Mouse (Mus musculus) heart, embryonic 10.5 days (tissue): ENCODE data around the gene Zfp78. TPM values are rescaled to one million over a fixed set of nuclear protein-coding genes. Genes with fewer than 3 reads are reported as not detected.
A peak's percentile ranks its signal among the peaks of the same experiment; 100 is the strongest.
"Not testable (repeated sequence)": the region's sequence is repeated elsewhere in the genome, so short reads cannot be mapped to it uniquely, and the experiment has no call there.

Experiments
- DNase-seq: peaks from one replicate; pipeline ENCODE4 v3.0.0-alpha.2; 2017; ENCODE audit warnings: low spot score
- H3K27ac ChIP-seq: fragments of 300-500 bp; sonication (generic); 2 replicates; pipeline ENCODE4 v1.5.1; 2016; ENCODE audit warnings: mild to moderate bottlenecking
- H3K27me3 ChIP-seq: fragments of 300-500 bp; sonication (generic); 2 replicates; pipeline ENCODE4 v1.6.1; 2016; ENCODE audit warnings: mild to moderate bottlenecking; ENCODE audit not compliant: poor library complexity, insufficient read depth, severe bottlenecking
- H3K36me3 ChIP-seq: fragments of 300-500 bp; sonication (generic); 2 replicates; pipeline ENCODE4 v1.6.1; 2016; ENCODE audit warnings: mild to moderate bottlenecking, moderate library complexity
- H3K4me1 ChIP-seq: fragments of 300-500 bp; sonication (generic); 2 replicates; pipeline ENCODE4 v1.6.1; 2016; ENCODE audit warnings: mild to moderate bottlenecking
- H3K4me3 ChIP-seq: fragments of 300-500 bp; sonication (generic); 2 replicates; pipeline ENCODE4 v1.5.1; 2016; ENCODE audit warnings: mild to moderate bottlenecking, moderate library complexity
- H3K9me3 ChIP-seq: fragments of 300-500 bp; sonication (generic); 2 replicates; pipeline ENCODE4 v1.6.1; 2016; ENCODE audit warnings: mild to moderate bottlenecking, moderate library complexity
- WGBS: fragments of 180-500 bp; shearing (Covaris S2); methylation state at CpG from one replicate; pipeline ENCODE4 v1.1.7; 2016; 5-methylcytosine and 5-hydroxymethylcytosine counted together
- polyA plus RNA-seq: library from polyadenylated mRNA; unstranded; fragments of >200 nt; fragmentation: Nextera tagmentation; extraction: Ambion mirVana; gene quantifications from 2 replicates; pipeline ENCODE4 v1.2.1, GENCODE M21; 2016

The Zfp78 gene
- polyA plus RNA-seq, 1 experiment from 2014 or later: 1.3 TPM

DNA sequence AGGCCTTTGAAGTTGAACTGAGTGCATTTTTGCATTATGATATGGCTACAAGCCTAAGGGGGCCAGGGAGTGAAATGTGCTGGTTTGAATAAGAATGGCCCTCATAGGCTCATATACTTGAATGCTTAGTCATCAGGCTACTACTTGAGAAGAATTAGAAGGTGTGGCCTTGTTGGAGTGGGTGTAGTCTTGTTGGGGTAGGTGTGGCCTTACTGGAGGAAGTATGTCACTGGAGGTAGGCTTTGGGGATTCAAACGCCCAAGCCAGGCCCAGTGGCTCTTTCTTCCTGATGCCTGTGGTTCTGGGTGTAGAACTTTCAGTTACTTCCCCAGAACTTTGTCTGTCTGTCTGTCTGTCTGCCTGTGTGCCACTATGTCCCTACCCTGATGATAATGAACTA lies 1.7 kb downstream of the Zfp78 start:
- DNase-seq: no peak
- WGBS: 55% methylated on average over 1 of the region's 1 CpGs
- Histone ChIP-seq H3K27ac (no peak overlapping the region), H3K36me3 (no peaks in the 10 kb centered on the region), H3K9me3 (no peaks in the 10 kb centered on the region), H3K4me3 (no peak overlapping the region), H3K27me3 (no peaks in the 10 kb centered on the region), H3K4me1 (peaks cover 4% of the 10 kb centered on the region; the same call in 1 of the 2 replicates)

GRCm38 (mm10) chr7:6367185-6367584 lies 4.1 kb downstream of the Zfp78 start:
- Histone ChIP-seq H3K27ac (no peak overlapping the region), H3K36me3 (no peaks in the 10 kb centered on the region), H3K27me3 (no peaks in the 10 kb centered on the region), H3K4me1 (peaks cover 4% of the 10 kb centered on the region; the same call in 1 of the 2 replicates), H3K9me3 (no peaks in the 10 kb centered on the region), H3K4me3 (no peak overlapping the region)
- DNase-seq: no peak
- 76% methylated on average over 5 of the region's 5 CpGs for WGBS

GRCm38 (mm10) chr7:6368146-6368545 lies 5.1 kb downstream of the Zfp78 start:
- H3K36me3 ChIP-seq, H3K27ac ChIP-seq, H3K9me3 ChIP-seq, H3K4me1 ChIP-seq, DNase-seq, H3K4me3 ChIP-seq, H3K27me3 ChIP-seq: not testable (repeated sequence)
- WGBS: 78% methylated on average over 5 of the region's 5 CpGs

- no peaks in the 10 kb centered on the region for H3K9me3 ChIP-seq
- no peaks in the 10 kb centered on the region for H3K36me3 ChIP-seq
- H3K27me3 ChIP-seq: no peaks in the 10 kb centered on the region
- no peaks in the 10 kb centered on the region for H3K4me1 ChIP-seq
- H3K27ac ChIP-seq: no peak overlapping the region
- no peak overlapping the region for H3K4me3 ChIP-seq
- WGBS: 76% methylated on average over 3 of the region's 3 CpGs
- no peak for DNase-seq
Observed at GRCm38 (mm10) chr7:6369460-6369859, 6.4 kb downstream of the Zfp78 start.

DNA sequence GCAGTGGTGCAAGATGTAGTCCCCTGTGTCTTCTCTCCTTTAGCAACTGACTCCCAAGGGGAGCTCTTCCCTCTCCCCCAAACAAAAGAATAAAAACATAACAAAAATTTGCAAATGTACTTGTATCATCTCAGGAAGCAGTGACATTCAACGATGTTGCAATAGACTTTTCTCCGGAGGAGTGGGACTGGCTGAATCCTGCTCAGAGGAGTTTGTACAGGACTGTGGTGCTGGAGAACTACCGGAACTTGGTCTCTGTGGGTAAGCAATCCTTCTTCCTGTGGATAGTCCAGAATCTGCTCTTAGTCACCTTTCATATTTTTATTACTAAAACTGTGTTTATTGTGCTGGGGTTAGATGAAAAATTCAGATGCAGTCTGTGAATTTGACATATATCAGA lies 9.9 kb downstream of the Zfp78 start:
- Histone ChIP-seq H3K4me1 (no peaks in the 10 kb centered on the region), H3K36me3 (no peaks in the 10 kb centered on the region), H3K4me3 (no peak overlapping the region), H3K27me3 (no peaks in the 10 kb centered on the region), H3K9me3 (no peaks in the 10 kb centered on the region), H3K27ac (no peak overlapping the region)
- 79% methylated on average over 3 of the region's 3 CpGs for WGBS
- DNase-seq: no peak

- 86% methylated on average over 8 of the region's 8 CpGs for WGBS
- DNase-seq: no peak
Observed at GRCm38 (mm10) chr7:6378441-6378840, 15.4 kb downstream of the Zfp78 start.

GRCm38 (mm10) chr7:6381431-6381830 lies 18.4 kb downstream of the Zfp78 start:
- H3K36me3 ChIP-seq: peaks cover 2% of the 10 kb centered on the region; the same call in 1 of the 2 replicates
- no peaks in the 10 kb centered on the region for H3K9me3 ChIP-seq
- H3K27ac ChIP-seq: no peak overlapping the region
- H3K27me3 ChIP-seq: no peaks in the 10 kb centered on the region
- peaks cover 6% of the 10 kb centered on the region; the same call in 1 of the 2 replicates for H3K4me1 ChIP-seq
- WGBS: 80% methylated on average over 2 of the region's 2 CpGs
- DNase-seq: no peak
- no peak overlapping the region for H3K4me3 ChIP-seq

More at GRCm38 (mm10) chr7:6378441-6378840, 15.4 kb downstream of the Zfp78 start:
- peaks cover 6% of the 10 kb centered on the region; the same call in 1 of the 2 replicates for H3K4me1 ChIP-seq
- no peaks in the 10 kb centered on the region for H3K27me3 ChIP-seq
- H3K4me3 ChIP-seq: no peak overlapping the region
- H3K9me3 ChIP-seq: no peaks in the 10 kb centered on the region
- H3K27ac ChIP-seq: no peak overlapping the region
- H3K36me3 ChIP-seq: no peaks in the 10 kb centered on the region; the same call in 1 of the 2 replicates

- H3K27me3 ChIP-seq: no peaks in the 10 kb centered on the region
- H3K36me3 ChIP-seq: peaks cover 13% of the 10 kb centered on the region
- H3K9me3 ChIP-seq: no peaks in the 10 kb centered on the region
- H3K27ac ChIP-seq: peak within 1 kb of the TSS; percentile 86
- peaks cover 6% of the 10 kb centered on the region; the same call in 1 of the 2 replicates for H3K4me1 ChIP-seq
- H3K4me3 ChIP-seq: peak within 1 kb of the TSS; percentile 70
- peak; percentile 99 for DNase-seq
- 1% methylated on average over 28 of the region's 28 CpGs for WGBS
Observed at GRCm38 (mm10) chr7:6383044-6383455, 20.0 kb downstream of the Zfp78 start, which contains the start of gene Zfp28. Gene Zfp28 (plus strand): TSS chr7:6383295.

DNA sequence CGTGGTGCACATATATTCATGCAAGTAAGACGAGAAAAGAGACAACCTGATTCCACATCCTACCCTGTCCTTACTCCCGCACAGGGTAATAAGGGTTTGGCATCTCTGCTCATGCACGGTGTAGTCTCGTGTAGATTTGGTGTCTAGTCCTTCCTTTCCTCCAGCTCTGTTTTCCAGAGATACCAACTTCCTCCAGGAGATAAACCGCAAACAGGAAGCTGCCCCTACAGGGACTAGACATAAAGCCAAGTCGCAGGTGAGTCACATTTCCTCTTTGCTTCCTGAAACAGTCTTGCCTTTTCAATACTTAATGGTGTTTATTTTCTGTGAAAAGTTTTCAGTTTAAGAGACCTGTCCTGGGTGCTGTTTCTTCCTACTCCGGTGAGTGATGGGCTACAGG lies 20.9 kb downstream of the Zfp78 start:
- WGBS: 59% methylated on average over 8 of the region's 8 CpGs
- H3K4me1 ChIP-seq: peaks cover 6% of the 10 kb centered on the region; the same call in 1 of the 2 replicates
- no peak for DNase-seq
- no peak overlapping the region for H3K27ac ChIP-seq
- H3K9me3 ChIP-seq: no peaks in the 10 kb centered on the region
- H3K4me3 ChIP-seq: peak overlapping the region; percentile 70
- H3K36me3 ChIP-seq: peaks cover 13% of the 10 kb centered on the region
- H3K27me3 ChIP-seq: no peaks in the 10 kb centered on the region

DNA sequence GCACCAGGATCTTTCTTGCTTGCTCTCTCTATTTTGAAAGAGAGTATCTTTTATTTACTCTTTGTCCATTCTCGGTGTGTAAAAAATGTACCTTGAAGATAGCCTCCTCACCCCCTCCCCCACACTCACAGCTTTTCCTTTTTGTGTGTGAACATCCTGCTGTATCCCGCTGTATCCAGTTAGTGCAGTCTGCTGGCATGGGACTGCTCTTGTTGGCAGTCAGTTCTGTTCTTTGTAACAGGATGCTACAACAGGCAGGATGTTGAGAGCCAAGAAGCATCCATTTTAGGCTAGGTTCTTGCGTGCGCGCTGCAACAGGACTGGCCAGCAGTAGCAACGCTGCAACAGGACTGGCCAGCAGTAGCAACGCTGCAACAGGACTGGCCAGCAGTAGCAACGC lies 23.9 kb downstream of the Zfp78 start:
- 92% methylated on average over 8 of the region's 8 CpGs for WGBS
- H3K4me1 ChIP-seq: peaks cover 6% of the 10 kb centered on the region; the same call in 1 of the 2 replicates
- H3K27ac ChIP-seq: no peak overlapping the region
- no peaks in the 10 kb centered on the region for H3K9me3 ChIP-seq
- no peak overlapping the region for H3K4me3 ChIP-seq
- H3K36me3 ChIP-seq: peaks cover 42% of the 10 kb centered on the region
- no peak for DNase-seq
- no peaks in the 10 kb centered on the region for H3K27me3 ChIP-seq

GRCm38 (mm10) chr7:6388971-6389370 lies 25.9 kb downstream of the Zfp78 start:
- H3K27ac ChIP-seq: no peak overlapping the region
- H3K36me3 ChIP-seq: peaks cover 61% of the 10 kb centered on the region
- DNase-seq: no peak
- no peaks in the 10 kb centered on the region for H3K9me3 ChIP-seq
- H3K27me3 ChIP-seq: no peaks in the 10 kb centered on the region
- H3K4me3 ChIP-seq: no peak overlapping the region
- WGBS: 88% methylated on average over 5 of the region's 5 CpGs
- no peaks in the 10 kb centered on the region for H3K4me1 ChIP-seq

- WGBS: 74% methylated on average over 5 of the region's 5 CpGs
- no peak for DNase-seq
- Histone ChIP-seq H3K4me1 (no peaks in the 10 kb centered on the region), H3K27ac (no peak overlapping the region), H3K36me3 (peaks cover 66% of the 10 kb centered on the region), H3K9me3 (no peaks in the 10 kb centered on the region), H3K4me3 (no peak overlapping the region), H3K27me3 (no peaks in the 10 kb centered on the region)
Observed at GRCm38 (mm10) chr7:6389449-6389848, 26.4 kb downstream of the Zfp78 start.

GRCm38 (mm10) chr7:6397996-6398975 lies 35.2 kb downstream of the Zfp78 start, which contains the start of gene Smim17:
Gene Smim17 (plus strand): TSS chr7:6398715.
- Histone ChIP-seq H3K4me3 (peak within 1 kb of the TSS; percentile 58), H3K9me3 (no peaks in the 10 kb centered on the region), H3K36me3 (peaks cover 24% of the 10 kb centered on the region), H3K27me3 (no peaks in the 10 kb centered on the region), H3K4me1 (peaks cover 4% of the 10 kb centered on the region; the same call in 1 of the 2 replicates), H3K27ac (no peak within 1 kb of the TSS)
- DNase-seq: peak; percentile 79
- WGBS: 28% methylated on average over 25 of the region's 25 CpGs
